In genomic region chr14:88479909-88480308, GRCm38 (mm10) we compare ENCODE assay signal across 13 mouse cellular contexts. TPM values are rescaled to one million over a fixed set of nuclear protein-coding genes. Genes with fewer than 3 reads are reported as not detected.
DNase-seq lines count a peak whose midpoint lies in the region; ATAC-seq and TF ChIP-seq lines count a peak whose summit lies in the region.
"Had no signal": no experiment of that assay in that cellular context is flagged by ENCODE, and none has a peak within 500 bp of the region (broad histone marks: within the 10 kb centered on the region; RNA-seq: fewer than 3 reads in every experiment).

No protein-coding gene starts in this region.

- no peaks in the 10 kb centered on the region for H3K9me3 ChIP-seq in stomach, postnatal 0 days (ENCODE audit: control insufficient read depth, low read length)
- H3K9me3 ChIP-seq: limb, embryonic 13.5 days had no signal

- peak; percentile 11 for DNase-seq in gastrocnemius, postnatal 10 days
- no peak for DNase-seq in gastrocnemius, postnatal 36 days
- no peak for DNase-seq in left cerebral cortex, adult 2 months (ENCODE audit: extremely low spot score in 1 of 2, low spot score in 2 of 2)
- no peak for DNase-seq in left cerebral cortex, postnatal 25 days (ENCODE audit: low spot score in 2 of 2)
- DNase-seq in right cerebral cortex, postnatal 4 days, result peak; percentile 29
- DNase-seq in right cerebral cortex, postnatal 36 days (ENCODE audit: low spot score in 2 of 2), result no peak
- DNase-seq in stomach, postnatal 0 days (ENCODE audit: low spot score), result no peak
- no peak for DNase-seq in B cell, adult 2 months
- DNase-seq: adrenal gland, postnatal 25 days; gastrocnemius, postnatal 25 days; spleen, adult 18-20 months; thymus, postnatal 36 days had no signal

- intact Hi-C loops in gastrocnemius, postnatal 36 days (cut with DNase I), result loop anchor here (10.0 kb wide), 1 partner anchor 1015 kb away; no protein-coding TSS in a partner anchor
- intact Hi-C loops in left cerebral cortex, adult 2 months (cut with DNase I), result loop anchor here (10.0 kb wide), 1 partner anchor 325 kb away; no protein-coding TSS in a partner anchor
- intact Hi-C loops in left cerebral cortex, postnatal 25 days (cut with DNase I), result no loop called here

- no peaks in the 10 kb centered on the region for H3K36me3 ChIP-seq in stomach, postnatal 0 days (ENCODE audit: control insufficient read depth, insufficient read depth, low read length)
- H3K36me3 ChIP-seq: limb, embryonic 13.5 days had no signal

- H3K27me3 ChIP-seq in stomach, postnatal 0 days (ENCODE audit: control insufficient read depth, insufficient read depth, low read length), result no peaks in the 10 kb centered on the region
- H3K27me3 ChIP-seq: limb, embryonic 13.5 days had no signal

- no peak overlapping the region for H3K9ac ChIP-seq in stomach, postnatal 0 days (ENCODE audit: low read length)
- H3K9ac ChIP-seq: limb, embryonic 13.5 days had no signal

- no peak overlapping the region for H3K4me2 ChIP-seq in stomach, postnatal 0 days (replicated peaks; ENCODE audit: low read depth)
- H3K4me2 ChIP-seq: limb, embryonic 13.5 days had no signal

- TF ChIP-seq EP300 in stomach, postnatal 0 days (optimal IDR thresholded peaks at IDR 0.05), result no peak

- no peaks in the 10 kb centered on the region for H3K4me1 ChIP-seq in stomach, postnatal 0 days (replicated peaks; ENCODE audit: control insufficient read depth, insufficient read depth)
- H3K4me1 ChIP-seq: limb, embryonic 13.5 days had no signal

- no peak overlapping the region for H3K27ac ChIP-seq in left cerebral cortex, adult 2 months
- no peak overlapping the region for H3K27ac ChIP-seq in stomach, postnatal 0 days (replicated peaks)
- H3K27ac ChIP-seq: limb, embryonic 13.5 days had no signal

- TF ChIP-seq CTCF in left cerebral cortex, adult 2 months (IDR thresholded peaks at IDR 0.05), result peak; percentile 55
- peak; percentile 69 for TF ChIP-seq CTCF in stomach, postnatal 0 days (IDR thresholded peaks at IDR 0.05; ENCODE audit: low read depth)

- H3K4me3 ChIP-seq in left cerebral cortex, adult 2 months, result no peak overlapping the region
- no peak overlapping the region for H3K4me3 ChIP-seq in stomach, postnatal 0 days (ENCODE audit: low read depth, low read length)
- H3K4me3 ChIP-seq: limb, embryonic 13.5 days had no signal

- ATAC-seq in stomach, postnatal 0 days (ENCODE audit: low FRiP score, low TSS enrichment), result no peak

- 49% methylated on average over 3 of the region's 3 CpGs for WGBS in stomach, postnatal 0 days

RNA-seq across cellular contexts. Expression of gene Pcdh20, which starts 8.7 kb away (rescaled TPM):
- 1 to 10 TPM; 4.5 to 6.8 TPM for total RNA-seq in gastrocnemius, postnatal 10 days (2021)
- total RNA-seq in gastrocnemius, postnatal 36 days (2021), result under 1 TPM; 0.35 to 0.54 TPM
- 10 to 100 TPM; 26.8 to 27.4 TPM for total RNA-seq in left cerebral cortex, adult 2 months (2021)
- 10 to 100 TPM; 27.9 to 34.4 TPM for total RNA-seq in left cerebral cortex, postnatal 25 days (2021)
- 1.1 and 1.3 TPM in 2 replicates for polyA plus RNA-seq in stomach, postnatal 0 days (2015; fragmentation: Nextera tagmentation; extraction: Ambion mirVana)

Comparison
In these comparisons a context has a peak if more than half of its experiments do, and no peak if none do; other contexts are left out.
1. DNase-seq: peak in gastrocnemius, postnatal 10 days (single experiment) and right cerebral cortex, postnatal 4 days (single experiment); none in gastrocnemius, postnatal 36 days (0 of 2), left cerebral cortex, adult 2 months (0 of 2), left cerebral cortex, postnatal 25 days (0 of 2), right cerebral cortex, postnatal 36 days (0 of 2), stomach, postnatal 0 days (single experiment) and B cell, adult 2 months (0 of 2).